Mouse (Mus musculus) stomach, postnatal 0 days (tissue): Measurements from ENCODE around the gene Disc1. TPM values are rescaled to one million over a fixed set of nuclear protein-coding genes. Genes with fewer than 3 reads are reported as not detected.

ENCODE experiments used
- ATAC-seq: fragments of 200-750 bp; cut with Nextera tagmentation; 2 replicates; pipeline ENCODE4 v1.8.0; 2017; ENCODE audit not compliant: low FRiP score, low TSS enrichment
- DNase-seq: peaks from one replicate; pipeline ENCODE4 v3.0.0-alpha.2; 2016; ENCODE audit warnings: low spot score
- H3K27ac ChIP-seq: fragments of 300-500 bp; sonication (generic); replicated peaks from 2 replicates; pipeline ENCODE4 v1.5.1; 2014; ENCODE audit warnings: mild to moderate bottlenecking, control low read depth
- H3K27me3 ChIP-seq: fragments of 300-500 bp; sonication (generic); 2 replicates; pipeline ENCODE4 v1.6.1; 2014; ENCODE audit warnings: low read length; ENCODE audit not compliant: control insufficient read depth, insufficient read depth
- H3K36me3 ChIP-seq: fragments of 300-500 bp; sonication (generic); 2 replicates; pipeline ENCODE4 v1.6.1; 2014; ENCODE audit warnings: low read length, mixed read lengths; ENCODE audit not compliant: control insufficient read depth, insufficient read depth
- H3K4me1 ChIP-seq: fragments of 300-500 bp; sonication (generic); replicated peaks from 2 replicates; pipeline ENCODE4 v1.6.1; 2014; ENCODE audit warnings: antibody characterized with exemption; ENCODE audit not compliant: control insufficient read depth, insufficient read depth
- H3K4me2 ChIP-seq: fragments of 300-500 bp; sonication (generic); replicated peaks from 2 replicates; pipeline ENCODE4 v1.6.1; 2014; ENCODE audit warnings: low read depth, mild to moderate bottlenecking, control low read depth, moderate library complexity
- H3K4me3 ChIP-seq: fragments of 300-500 bp; sonication (generic); 2 replicates; pipeline ENCODE4 v1.5.1; 2014; ENCODE audit warnings: low read depth, low read length, control low read depth
- H3K9ac ChIP-seq: fragments of 300-500 bp; sonication (generic); 2 replicates; pipeline ENCODE4 v1.6.1; 2014; ENCODE audit warnings: mild to moderate bottlenecking, low read length, control low read depth, mixed read lengths
- H3K9me3 ChIP-seq: fragments of 300-500 bp; sonication (generic); 2 replicates; pipeline ENCODE4 v1.6.1; 2016; ENCODE audit warnings: low read length; ENCODE audit not compliant: control insufficient read depth
- CTCF ChIP-seq: IDR thresholded peaks from 2 replicates; pipeline ENCODE4 v1.5.1; 2016; ENCODE audit warnings: antibody characterized with exemption, low read depth, mild to moderate bottlenecking, moderate library complexity
- EP300 ChIP-seq: optimal IDR thresholded peaks from 2 replicates; pipeline ENCODE3; 2016; ENCODE audit warnings: antibody characterized with exemption
- WGBS: fragments of 180-500 bp; shearing (Covaris S2); extraction: QIAGEN DNeasy Blood & Tissue Kit; methylation state at CpG from one replicate; pipeline ENCODE4 v1.1.7; 2014; 5-methylcytosine and 5-hydroxymethylcytosine counted together
- polyA plus RNA-seq: library from polyadenylated mRNA; unstranded; fragments of >200 nt; fragmentation: Nextera tagmentation; extraction: Ambion mirVana; gene quantifications from 2 replicates; pipeline ENCODE4 v1.2.1, GENCODE M21; 2015

Disc1 gene
- polyA plus RNA-seq, 1 experiment from 2014 or later, result 0.53 TPM

DNA sequence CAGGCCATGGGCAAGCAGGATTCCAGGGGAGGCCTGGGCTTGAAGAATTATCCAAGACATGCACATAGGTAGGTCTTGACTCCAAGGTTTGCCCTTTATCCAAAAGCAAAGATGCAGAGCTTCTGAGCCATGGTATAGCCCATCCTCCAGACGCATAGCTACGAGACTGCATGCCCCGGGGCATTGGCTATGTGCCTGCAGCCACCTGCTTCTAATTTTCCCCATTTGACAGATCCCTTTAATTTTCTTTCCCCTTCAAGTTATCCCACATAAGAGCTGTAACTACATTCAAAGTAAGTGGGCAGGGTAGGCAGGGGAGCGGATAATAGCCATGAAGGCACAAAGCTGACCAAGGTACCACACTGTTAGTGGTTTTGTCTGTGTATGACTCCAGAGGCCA is 225.9 kb downstream of the Disc1 start:
- no peak overlapping the region for H3K9ac ChIP-seq
- WGBS, result 73% methylated on average over 4 of the region's 4 CpGs
- no peak for ATAC-seq

DNA sequence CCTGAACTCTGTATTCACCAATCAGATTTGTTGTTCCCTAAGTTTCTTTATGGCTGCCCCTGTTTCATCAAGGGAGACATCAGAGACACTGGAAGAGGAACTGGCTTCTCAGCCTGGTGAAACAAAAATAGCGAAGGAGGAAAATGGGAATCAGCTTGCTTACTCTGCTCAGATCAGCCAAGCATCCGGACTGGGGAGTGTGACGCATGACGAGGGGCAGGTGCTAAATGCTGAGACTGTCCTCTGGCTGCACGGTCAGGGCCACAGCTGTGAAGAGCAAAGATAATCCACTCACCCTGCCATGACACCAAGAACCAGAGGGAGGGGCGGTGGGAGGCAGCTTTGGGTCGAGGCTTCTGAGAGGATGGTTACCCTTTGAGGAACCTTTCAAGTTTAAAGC is 228.5 kb downstream of the Disc1 start:
- no peaks in the 10 kb centered on the region; the same call in 1 of the 2 replicates for H3K4me1 ChIP-seq
- H3K27me3 ChIP-seq, result no peaks in the 10 kb centered on the region
- no peak for TF ChIP-seq CTCF
- TF ChIP-seq EP300, result no peak
- H3K9ac ChIP-seq, result no peak overlapping the region
- 24% methylated on average over 7 of the region's 7 CpGs for whole genome bisulfite sequencing
- H3K36me3 ChIP-seq, result no peaks in the 10 kb centered on the region
- no peaks in the 10 kb centered on the region for H3K9me3 ChIP-seq
- 0 out of 2 replicates have a peak overlapping the region, but pooled peaks have one; percentile 13 for H3K27ac ChIP-seq
- ATAC-seq (no peak), DNase-seq (no peak)
- H3K4me2 ChIP-seq, result no peak overlapping the region
- no peak overlapping the region for H3K4me3 ChIP-seq

More for the DNA sequence above, 225.9 kb downstream of the Disc1 start:
- no peaks in the 10 kb centered on the region for H3K27me3 ChIP-seq
- no peaks in the 10 kb centered on the region for H3K9me3 ChIP-seq
- TF ChIP-seq EP300 (no peak), CTCF (no peak)
- no peaks in the 10 kb centered on the region for H3K4me1 ChIP-seq
- no peak overlapping the region for H3K4me2 ChIP-seq
- DNase-seq, result no peak
- no peaks in the 10 kb centered on the region for H3K36me3 ChIP-seq
- H3K27ac ChIP-seq, result no peak overlapping the region
- no peak overlapping the region for H3K4me3 ChIP-seq

DNA sequence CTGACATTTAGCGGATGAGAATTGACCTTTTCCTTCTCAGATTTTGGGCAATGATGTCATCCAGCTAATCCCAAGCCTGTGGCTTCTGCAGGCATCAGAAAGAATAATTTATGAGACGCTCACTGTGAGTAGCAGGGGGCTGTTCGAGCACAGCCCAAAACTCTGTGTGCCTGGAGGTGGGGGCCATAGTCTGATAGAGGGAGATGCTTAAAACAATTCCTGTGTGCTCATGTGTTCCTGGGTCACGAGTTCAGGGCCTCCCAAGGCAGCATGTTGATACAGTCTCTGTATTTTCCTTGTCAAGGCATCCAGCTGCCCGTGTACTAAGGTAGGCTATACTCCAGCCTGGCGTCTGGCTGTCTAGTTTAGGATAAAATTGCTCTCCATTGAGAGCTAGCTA is 229.5 kb downstream of the Disc1 start:
- 68% methylated on average over 6 of the region's 6 CpGs for WGBS
- no peak for ATAC-seq
- Histone ChIP-seq H3K4me2 (no peak overlapping the region), H3K9me3 (no peaks in the 10 kb centered on the region), H3K27ac (no peak overlapping the region), H3K4me3 (no peak overlapping the region), H3K27me3 (no peaks in the 10 kb centered on the region), H3K9ac (no peak overlapping the region), H3K4me1 (no peaks in the 10 kb centered on the region; the same call in 1 of the 2 replicates), H3K36me3 (no peaks in the 10 kb centered on the region)
- TF ChIP-seq EP300, result no peak
- no peak for TF ChIP-seq CTCF
- DNase-seq, result no peak

DNA sequence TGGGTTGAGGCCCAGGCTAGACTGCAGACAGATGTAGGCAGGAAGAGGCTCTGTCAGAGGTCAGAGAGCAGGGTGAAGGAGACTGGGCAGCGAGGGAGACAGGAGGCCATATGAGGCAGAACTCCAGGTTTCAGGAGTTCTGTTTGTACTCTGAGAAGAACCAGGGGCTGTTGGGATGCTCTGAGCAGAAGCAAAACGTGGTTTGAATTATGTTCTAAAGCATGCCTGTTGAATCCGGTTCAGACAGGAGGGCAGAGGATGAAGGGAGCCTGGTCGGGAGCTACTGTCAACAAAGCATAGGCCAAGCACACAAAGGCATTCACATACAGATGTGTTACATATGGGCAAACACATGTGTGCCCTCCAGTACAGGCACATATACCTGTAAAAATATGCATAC is 230.9 kb downstream of the Disc1 start:
- H3K4me3 ChIP-seq, result no peak overlapping the region
- no peak overlapping the region for H3K4me2 ChIP-seq
- no peak overlapping the region for H3K27ac ChIP-seq
- H3K9ac ChIP-seq, result no peak overlapping the region
- no peaks in the 10 kb centered on the region for H3K36me3 ChIP-seq
- no peaks in the 10 kb centered on the region; the same call in 1 of the 2 replicates for H3K4me1 ChIP-seq
- H3K9me3 ChIP-seq, result no peaks in the 10 kb centered on the region
- WGBS, result 42% methylated on average over 4 of the region's 4 CpGs
- TF ChIP-seq EP300, result no peak
- no peak for DNase-seq
- no peak for ATAC-seq
- H3K27me3 ChIP-seq, result no peaks in the 10 kb centered on the region

DNA sequence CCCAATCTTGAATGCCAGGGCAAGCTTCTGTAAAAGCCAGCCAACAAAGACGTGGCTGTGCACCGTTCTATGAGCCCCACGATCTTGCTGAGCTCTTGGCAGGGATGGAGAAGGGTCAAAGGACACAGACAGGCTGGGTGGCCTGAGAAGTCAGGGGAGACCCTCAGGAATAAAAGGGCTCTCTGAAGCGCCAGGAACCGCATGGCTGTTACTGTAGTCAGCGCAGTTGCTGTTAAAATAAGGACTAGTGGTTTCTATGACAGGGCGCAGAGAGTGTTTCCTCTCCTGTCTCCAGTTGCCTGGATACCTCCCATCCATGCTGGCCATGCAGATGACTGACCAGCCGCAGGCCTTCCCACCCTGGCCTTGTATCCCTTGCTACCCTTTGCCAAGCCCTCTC is 231.4 kb downstream of the Disc1 start:
- no peaks in the 10 kb centered on the region for H3K27me3 ChIP-seq
- TF ChIP-seq EP300 (no peak), CTCF (no peak)
- 80% methylated on average over 8 of the region's 8 CpGs for WGBS
- H3K9me3 ChIP-seq, result no peaks in the 10 kb centered on the region
- DNase-seq (no peak), ATAC-seq (no peak)
- H3K4me3 ChIP-seq, result no peak overlapping the region
- H3K36me3 ChIP-seq, result no peaks in the 10 kb centered on the region
- H3K4me1 ChIP-seq, result no peaks in the 10 kb centered on the region; the same call in 1 of the 2 replicates
- H3K4me2 ChIP-seq, result no peak overlapping the region
- H3K27ac ChIP-seq, result no peak overlapping the region
- no peak overlapping the region for H3K9ac ChIP-seq

DNA sequence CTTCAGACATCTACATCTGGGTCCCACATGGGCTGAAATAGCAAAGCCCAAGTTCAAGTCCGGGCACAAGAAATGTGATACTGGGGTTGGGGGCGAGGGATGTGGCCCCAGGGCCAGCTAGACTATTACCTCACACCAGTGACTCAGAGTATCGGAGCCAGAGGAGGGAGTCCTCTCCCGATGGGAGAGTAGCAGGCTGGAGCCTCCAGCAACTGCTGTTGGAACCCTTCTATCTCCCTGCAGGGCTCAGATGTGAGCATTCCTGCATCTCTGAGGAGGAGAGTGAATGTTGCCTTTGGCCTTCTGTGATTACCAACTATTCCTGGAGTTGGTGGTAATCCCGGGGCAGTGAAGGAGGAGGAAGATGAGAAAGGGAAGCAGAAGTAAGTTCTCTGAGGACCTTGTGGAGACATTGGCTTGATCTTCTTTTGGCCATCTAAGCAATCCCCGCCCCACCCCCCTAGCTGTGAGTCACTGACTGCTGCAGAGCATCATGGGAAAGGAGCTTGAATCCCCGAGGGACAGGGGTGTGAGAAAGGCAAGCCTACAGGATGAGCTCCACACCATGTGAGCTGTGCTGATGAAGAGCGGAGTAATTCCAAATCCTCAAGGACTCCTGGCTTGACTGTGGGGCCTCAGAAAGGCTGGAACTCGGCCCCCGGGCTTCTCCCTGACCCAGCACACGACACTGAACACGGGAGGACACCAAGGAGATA is 232.1 kb downstream of the Disc1 start:
- Histone ChIP-seq H3K27me3 (no peaks in the 10 kb centered on the region), H3K9ac (no peak overlapping the region; the same call in 1 of the 2 replicates), H3K4me1 (no peaks in the 10 kb centered on the region; the same call in 1 of the 2 replicates), H3K4me3 (no peak overlapping the region), H3K27ac (no peak overlapping the region; the same call in 1 of the 2 replicates), H3K36me3 (no peaks in the 10 kb centered on the region), H3K4me2 (no peak overlapping the region), H3K9me3 (no peaks in the 10 kb centered on the region)
- 65% methylated on average over 12 of the region's 12 CpGs for WGBS
- no peak for TF ChIP-seq CTCF
- TF ChIP-seq EP300, result no peak
- ATAC-seq (peak; percentile 66; the same call in 1 of the 2 replicates), DNase-seq (peak; percentile 31)
